Mouse (Mus musculus): ENCODE data around the gene Ect2.

DNA sequence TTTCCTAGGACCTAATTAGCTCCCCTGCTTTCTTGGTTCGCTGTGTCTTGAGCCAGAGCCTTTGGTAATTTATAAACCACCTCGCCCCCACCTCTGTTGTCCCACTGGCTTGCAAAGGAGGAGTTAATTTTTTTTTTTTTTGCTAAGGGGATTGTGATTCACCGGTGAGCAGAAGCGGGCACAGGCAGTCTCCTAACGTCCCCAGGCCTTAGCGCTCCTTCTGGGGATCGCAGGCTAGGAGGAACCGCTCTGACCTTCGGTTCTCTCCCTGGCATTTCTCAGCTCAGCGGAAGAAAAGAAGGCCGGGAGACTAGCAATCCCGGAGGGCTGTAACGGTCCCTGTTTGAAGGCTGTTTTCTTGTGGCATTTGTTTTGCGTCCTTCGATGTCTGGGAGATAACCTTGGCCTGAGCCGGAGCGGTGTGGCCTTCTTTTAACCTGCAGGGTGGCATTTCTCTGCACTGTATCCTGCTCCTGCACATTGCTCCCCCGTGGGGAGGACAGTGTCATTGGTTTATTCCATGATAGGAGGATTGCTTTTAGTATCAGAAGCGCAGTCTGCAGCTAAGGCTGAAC is 30.0 kb upstream of the Ect2 start:
- TF ChIP-seq POLR2A (IDR thresholded peaks at IDR 0.05; ENCODE audit: borderline replicate concordance, insufficient read depth, low read length): peak; percentile 28; the same call in 1 of the 2 replicates
- no peak for TF ChIP-seq CTCF (IDR thresholded peaks at IDR 0.05; ENCODE audit: borderline replicate concordance, insufficient read depth, low read depth, low read length)
